Mouse (Mus musculus): ENCODE results near the gene Gatad2b. TPM values are rescaled to one million over a fixed set of nuclear protein-coding genes. Genes with fewer than 3 reads are reported as not detected.
A peak's percentile ranks its signal among the peaks of the same experiment; 100 is the strongest.
"Not testable (repeated sequence)": the region's sequence is repeated elsewhere in the genome, so short reads cannot be mapped to it uniquely, and the experiment has no call there.

The Gatad2b gene
- polyA plus RNA-seq, 1 experiment from 2014 or later, result 10.4 TPM

- H3K4me1 ChIP-seq (ENCODE audit: control insufficient read depth, insufficient read depth, low read length), result peaks cover 3% of the 10 kb centered on the region; the same call in 1 of the 2 replicates
- WGBS, result 91% methylated on average over 6 of the region's 6 CpGs
- no peaks in the 10 kb centered on the region for H3K9me3 ChIP-seq (ENCODE audit: control insufficient read depth, low read length)
- no peak overlapping the region for H3K4me2 ChIP-seq
- H3K9ac ChIP-seq (ENCODE audit: low read length), result no peak overlapping the region
- H3K27me3 ChIP-seq (ENCODE audit: control insufficient read depth, insufficient read depth, low read length), result no peaks in the 10 kb centered on the region
- H3K27ac ChIP-seq (ENCODE audit: low read depth, low read length), result no peak overlapping the region
- DNase-seq (ENCODE audit: low spot score, missing footprints) (no peak), ATAC-seq (ENCODE audit: low FRiP score) (0 out of 2 replicates have a peak, but pooled peaks have one; percentile 40)
- H3K36me3 ChIP-seq (ENCODE audit: control insufficient read depth, insufficient read depth, low read length), result no peaks in the 10 kb centered on the region
- no peak overlapping the region for H3K4me3 ChIP-seq (ENCODE audit: low read depth, low read length)
Measured at GRCm38 (mm10) chr3:90322289-90322688, 29.3 kb downstream of the Gatad2b start.

- Histone ChIP-seq H3K9me3 (ENCODE audit: control insufficient read depth, low read length) (no peaks in the 10 kb centered on the region), H3K4me1 (ENCODE audit: control insufficient read depth, insufficient read depth, low read length) (peaks cover 3% of the 10 kb centered on the region; the same call in 1 of the 2 replicates), H3K27me3 (ENCODE audit: control insufficient read depth, insufficient read depth, low read length) (no peaks in the 10 kb centered on the region), H3K9ac (ENCODE audit: low read length) (no peak overlapping the region), H3K4me2 (no peak overlapping the region), H3K27ac (ENCODE audit: low read depth, low read length) (no peak overlapping the region), H3K36me3 (ENCODE audit: control insufficient read depth, insufficient read depth, low read length) (no peaks in the 10 kb centered on the region), H3K4me3 (ENCODE audit: low read depth, low read length) (no peak overlapping the region)
- peak; percentile 70; the same call in 1 of the 2 replicates for ATAC-seq (ENCODE audit: low FRiP score)
- no peak for DNase-seq (ENCODE audit: low spot score, missing footprints)
- WGBS, result 76% methylated on average over 5 of the region's 5 CpGs
Measured at GRCm38 (mm10) chr3:90323119-90323518, 30.1 kb downstream of the Gatad2b start.

GRCm38 (mm10) chr3:90332485-90332884, 39.5 kb downstream of the Gatad2b start:
- no peak for ATAC-seq (ENCODE audit: low FRiP score)
- no peaks in the 10 kb centered on the region for H3K4me1 ChIP-seq (ENCODE audit: control insufficient read depth, insufficient read depth, low read length)
- WGBS, result 90% methylated on average over 5 of the region's 5 CpGs

GRCm38 (mm10) chr3:90335517-90335916, 42.5 kb downstream of the Gatad2b start:
- Histone ChIP-seq H3K4me1 (ENCODE audit: control insufficient read depth, insufficient read depth, low read length) (no peaks in the 10 kb centered on the region), H3K27ac (ENCODE audit: low read depth, low read length) (no peak overlapping the region), H3K4me3 (ENCODE audit: low read depth, low read length) (no peak overlapping the region), H3K27me3 (ENCODE audit: control insufficient read depth, insufficient read depth, low read length) (no peaks in the 10 kb centered on the region), H3K4me2 (no peak overlapping the region), H3K9ac (ENCODE audit: low read length) (no peak overlapping the region), H3K36me3 (ENCODE audit: control insufficient read depth, insufficient read depth, low read length) (no peaks in the 10 kb centered on the region), H3K9me3 (ENCODE audit: control insufficient read depth, low read length) (no peaks in the 10 kb centered on the region)
- ATAC-seq (ENCODE audit: low FRiP score) (no peak), DNase-seq (ENCODE audit: low spot score, missing footprints) (no peak)

More at GRCm38 (mm10) chr3:90332485-90332884, 39.5 kb downstream of the Gatad2b start:
- H3K9ac ChIP-seq (ENCODE audit: low read length), result no peak overlapping the region
- H3K27me3 ChIP-seq (ENCODE audit: control insufficient read depth, insufficient read depth, low read length), result no peaks in the 10 kb centered on the region
- H3K4me2 ChIP-seq, result no peak overlapping the region
- no peaks in the 10 kb centered on the region for H3K36me3 ChIP-seq (ENCODE audit: control insufficient read depth, insufficient read depth, low read length)
- no peak for DNase-seq (ENCODE audit: low spot score, missing footprints)
- H3K4me3 ChIP-seq (ENCODE audit: low read depth, low read length), result no peak overlapping the region
- H3K27ac ChIP-seq (ENCODE audit: low read depth, low read length), result no peak overlapping the region
- no peaks in the 10 kb centered on the region for H3K9me3 ChIP-seq (ENCODE audit: control insufficient read depth, low read length)

GRCm38 (mm10) chr3:90338190-90338589, 45.2 kb downstream of the Gatad2b start:
- Histone ChIP-seq H3K36me3 (ENCODE audit: control insufficient read depth, insufficient read depth, low read length) (peaks cover 7% of the 10 kb centered on the region), H3K4me1 (ENCODE audit: control insufficient read depth, insufficient read depth, low read length) (no peaks in the 10 kb centered on the region), H3K9ac (ENCODE audit: low read length) (no peak overlapping the region), H3K4me2 (no peak overlapping the region), H3K9me3 (ENCODE audit: control insufficient read depth, low read length) (no peaks in the 10 kb centered on the region), H3K4me3 (ENCODE audit: low read depth, low read length) (no peak overlapping the region), H3K27ac (ENCODE audit: low read depth, low read length) (no peak overlapping the region), H3K27me3 (ENCODE audit: control insufficient read depth, insufficient read depth, low read length) (no peaks in the 10 kb centered on the region)
- WGBS, result 86% methylated on average over 3 of the region's 3 CpGs
- DNase-seq (ENCODE audit: low spot score, missing footprints), result no peak
- no peak for ATAC-seq (ENCODE audit: low FRiP score)

- Histone ChIP-seq H3K4me2 (no peak overlapping the region), H3K4me3 (ENCODE audit: low read depth, low read length) (no peak overlapping the region), H3K27me3 (ENCODE audit: control insufficient read depth, insufficient read depth, low read length) (no peaks in the 10 kb centered on the region), H3K27ac (ENCODE audit: low read depth, low read length) (no peak overlapping the region), H3K4me1 (ENCODE audit: control insufficient read depth, insufficient read depth, low read length) (no peaks in the 10 kb centered on the region), H3K9me3 (ENCODE audit: control insufficient read depth, low read length) (no peaks in the 10 kb centered on the region), H3K36me3 (ENCODE audit: control insufficient read depth, insufficient read depth, low read length) (peaks cover 11% of the 10 kb centered on the region), H3K9ac (ENCODE audit: low read length) (no peak overlapping the region)
- no peak for ATAC-seq (ENCODE audit: low FRiP score)
- no peak for DNase-seq (ENCODE audit: low spot score, missing footprints)
Measured at GRCm38 (mm10) chr3:90340177-90340576, 47.2 kb downstream of the Gatad2b start.

GRCm38 (mm10) chr3:90342853-90343252, 49.9 kb downstream of the Gatad2b start:
- not testable (repeated sequence) for H3K27me3 ChIP-seq (ENCODE audit: control insufficient read depth, insufficient read depth, low read length); H3K9ac ChIP-seq (ENCODE audit: low read length); H3K4me3 ChIP-seq (ENCODE audit: low read depth, low read length); H3K4me2 ChIP-seq; H3K9me3 ChIP-seq (ENCODE audit: control insufficient read depth, low read length); DNase-seq (ENCODE audit: low spot score, missing footprints); H3K4me1 ChIP-seq (ENCODE audit: control insufficient read depth, insufficient read depth, low read length); H3K27ac ChIP-seq (ENCODE audit: low read depth, low read length); ATAC-seq (ENCODE audit: low FRiP score)
- peaks cover 14% of the 10 kb centered on the region for H3K36me3 ChIP-seq (ENCODE audit: control insufficient read depth, insufficient read depth, low read length)
- WGBS, result 64% methylated on average over 2 of the region's 2 CpGs

- H3K27me3 ChIP-seq (ENCODE audit: control insufficient read depth, insufficient read depth, low read length), result no peaks in the 10 kb centered on the region
- H3K9me3 ChIP-seq (ENCODE audit: control insufficient read depth, low read length), result no peaks in the 10 kb centered on the region
- no peak for ATAC-seq (ENCODE audit: low FRiP score)
- no peak for DNase-seq (ENCODE audit: low spot score, missing footprints)
- H3K4me3 ChIP-seq (ENCODE audit: low read depth, low read length), result no peak overlapping the region
- H3K27ac ChIP-seq (ENCODE audit: low read depth, low read length), result no peak overlapping the region
- 97% methylated on average over 4 of the region's 4 CpGs for WGBS
- H3K36me3 ChIP-seq (ENCODE audit: control insufficient read depth, insufficient read depth, low read length), result peaks cover 20% of the 10 kb centered on the region; the same call in 1 of the 2 replicates
- H3K4me1 ChIP-seq (ENCODE audit: control insufficient read depth, insufficient read depth, low read length), result no peaks in the 10 kb centered on the region
- no peak overlapping the region for H3K9ac ChIP-seq (ENCODE audit: low read length)
- H3K4me2 ChIP-seq, result no peak overlapping the region
Measured at GRCm38 (mm10) chr3:90347847-90348246, 54.9 kb downstream of the Gatad2b start.

GRCm38 (mm10) chr3:90357959-90358358, 65.0 kb downstream of the Gatad2b start:
- Histone ChIP-seq H3K9me3 (ENCODE audit: control insufficient read depth, low read length) (no peaks in the 10 kb centered on the region), H3K36me3 (ENCODE audit: control insufficient read depth, insufficient read depth, low read length) (peaks cover 13% of the 10 kb centered on the region), H3K4me2 (no peak overlapping the region), H3K4me3 (ENCODE audit: low read depth, low read length) (no peak overlapping the region), H3K27me3 (ENCODE audit: control insufficient read depth, insufficient read depth, low read length) (no peaks in the 10 kb centered on the region), H3K27ac (ENCODE audit: low read depth, low read length) (no peak overlapping the region), H3K4me1 (ENCODE audit: control insufficient read depth, insufficient read depth, low read length) (no peaks in the 10 kb centered on the region), H3K9ac (ENCODE audit: low read length) (no peak overlapping the region)
- DNase-seq (ENCODE audit: low spot score, missing footprints) (no peak), ATAC-seq (ENCODE audit: low FRiP score) (no peak)
- 91% methylated on average over 7 of the region's 7 CpGs for WGBS
